Mouse (Mus musculus): Measurements from ENCODE around the gene Syncrip.

- TF ChIP-seq GATA1 (IDR thresholded peaks at IDR 0.05; ENCODE audit: borderline replicate concordance, low read length), result no peak
- TF ChIP-seq FLI1 (IDR thresholded peaks at IDR 0.05; ENCODE audit: low read length), result no peak
These were observed 44.8 kb downstream of the Syncrip start for GRCm38 (mm10) chr9:88437342-88438236.

Measured in megakaryocyte, embryonic 14.5 days (primary cell).